Mouse (Mus musculus) erythroblast, embryonic 14.5 days (primary cell): ENCODE data around the gene Retreg1. TPM values are rescaled to one million over a fixed set of nuclear protein-coding genes. Genes with fewer than 3 reads are reported as not detected.

Source experiments
- H3K27me3 ChIP-seq: 2 replicates; pipeline ENCODE4 v1.6.1; 2012; ENCODE audit warnings: inconsistent platforms; ENCODE audit not compliant: control insufficient read depth
- H3K36me3 ChIP-seq: 2 replicates; pipeline ENCODE4 v1.6.1; 2012; ENCODE audit warnings: mild to moderate bottlenecking, inconsistent platforms; ENCODE audit not compliant: control insufficient read depth
- H3K4me1 ChIP-seq: 2 replicates; pipeline ENCODE4 v1.6.1; 2012; ENCODE audit warnings: inconsistent platforms; ENCODE audit not compliant: control insufficient read depth
- H3K4me3 ChIP-seq: replicated peaks from 2 replicates; pipeline ENCODE3; 2012; ENCODE audit warnings: moderate library complexity, mild to moderate bottlenecking, inconsistent platforms
- H3K9me3 ChIP-seq: 2 replicates; pipeline ENCODE4 v1.6.1; 2012; ENCODE audit warnings: low read length, inconsistent platforms, mixed read lengths; ENCODE audit not compliant: control insufficient read depth
- GATA1 ChIP-seq: IDR thresholded peaks from 2 replicates; pipeline ENCODE4 v1.6.1; 2012; ENCODE audit warnings: low read length, inconsistent platforms, mixed read lengths
- TAL1 ChIP-seq: IDR thresholded peaks from 3 replicates; pipeline ENCODE4 v1.6.1; 2012; ENCODE audit warnings: low read length, inconsistent platforms, mixed read lengths
- polyA plus RNA-seq: library from polyadenylated mRNA; stranded (reverse); fragments of >175 nt; gene quantifications from 2 replicates; pipeline ENCODE4 v1.2.3, GENCODE M21; 2012

Gene Retreg1
- polyA plus RNA-seq, 1 experiment = not detected

- Histone ChIP-seq H3K4me1 (no peaks in the 10 kb centered on the region), H3K4me3 (no peak overlapping the region), H3K9me3 (no peaks in the 10 kb centered on the region), H3K27me3 (no peaks in the 10 kb centered on the region), H3K36me3 (no peaks in the 10 kb centered on the region)
- TF ChIP-seq TAL1 (no peak), GATA1 (no peak)
Observed at GRCm38 (mm10) chr15:26015979-26016665, 173.1 kb downstream of the Retreg1 start.

- Histone ChIP-seq H3K4me1 (no peaks in the 10 kb centered on the region), H3K36me3 (no peaks in the 10 kb centered on the region), H3K4me3 (no peak overlapping the region), H3K27me3 (no peaks in the 10 kb centered on the region), H3K9me3 (no peaks in the 10 kb centered on the region)
- TF ChIP-seq GATA1 (no peak), TAL1 (no peak)
Observed at GRCm38 (mm10) chr15:26021721-26022120, 178.7 kb downstream of the Retreg1 start.

DNA sequence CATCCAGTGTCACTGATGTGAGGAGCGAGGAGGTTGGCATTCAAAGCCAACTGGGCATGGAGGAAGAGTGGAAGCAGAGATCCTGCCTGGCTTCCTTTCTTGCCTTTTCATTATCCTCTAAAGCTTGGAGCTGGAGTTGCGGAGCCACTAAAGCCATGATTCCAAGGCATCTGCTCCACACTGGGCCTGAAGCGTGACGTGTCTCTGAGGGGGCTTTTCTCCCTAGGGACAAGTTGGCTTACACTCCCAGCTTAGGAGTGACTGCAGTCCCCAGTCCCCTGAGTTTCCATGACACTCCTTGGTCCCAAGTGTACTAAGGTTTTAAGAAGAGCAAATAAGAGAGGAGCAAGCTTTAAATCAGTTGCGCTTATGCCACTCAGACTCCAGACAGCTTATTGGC lies 179.7 kb downstream of the Retreg1 start:
- no peak overlapping the region for H3K4me3 ChIP-seq
- no peak for TF ChIP-seq GATA1
- TF ChIP-seq TAL1 = no peak
- H3K9me3 ChIP-seq = no peaks in the 10 kb centered on the region
- no peaks in the 10 kb centered on the region for H3K4me1 ChIP-seq
- H3K27me3 ChIP-seq = no peaks in the 10 kb centered on the region
- H3K36me3 ChIP-seq = no peaks in the 10 kb centered on the region

Other genes starting within 250 kb of the Retreg1 start
- 0.36 and 0.45 TPM in 2 replicates for gene Myo10, start 220.7 kb upstream of the Retreg1 start, polyA plus RNA-seq
- 1.8 and 2.1 TPM in 2 replicates for gene Zfp622, start 141.2 kb downstream of the Retreg1 start, polyA plus RNA-seq